Comparison of ENCODE assay signal across 19 mouse cellular contexts in genomic region chr4:134985626-134986335, GRCm38 (mm10). TPM values are rescaled to one million over a fixed set of nuclear protein-coding genes. Genes with fewer than 3 reads are reported as not detected.
A peak's percentile ranks its signal among the peaks of the same experiment; 100 is the strongest.
DNase-seq lines count a peak whose midpoint lies in the region; ATAC-seq lines count a peak whose summit lies in the region.
"Had no signal": no experiment of that assay in that cellular context is flagged by ENCODE, and none has a peak within 500 bp of the region (broad histone marks: within the 10 kb centered on the region; RNA-seq: fewer than 3 reads in every experiment).

No protein-coding gene starts in this region.

- no peak overlapping the region for H3K9ac ChIP-seq in liver, embryonic 16.5 days (ENCODE audit: low read depth, low read length)
- no peak overlapping the region for H3K9ac ChIP-seq in liver, embryonic 11.5 days (ENCODE audit: low read depth, low read length)
- H3K9ac ChIP-seq: forebrain, embryonic 13.5 days; hindbrain, embryonic 15.5 days; neural tube, embryonic 12.5 days had no signal

- DNase-seq in cerebellum, postnatal 4 days (ENCODE audit: low spot score in 2 of 2), result no peak
- no peak for DNase-seq in liver, embryonic 11.5 days (ENCODE audit: low spot score)
- DNase-seq in cerebellum, postnatal 10 days, result peak; percentile 72 to 78
- DNase-seq in retina, postnatal 1 day, result peak; percentile 54
- DNase-seq in ovary, postnatal 36 days (ENCODE audit: low spot score), result no peak
- DNase-seq in adrenal gland, postnatal 36 days, result no peak
- DNase-seq: embryo, embryonic 11 days; kidney, adult 11 months; kidney, postnatal 4 days; lung, adult 2 months; lung, postnatal 4 days; thymus, postnatal 25 days had no signal

- peaks cover 25% of the 10 kb centered on the region for H3K4me1 ChIP-seq in liver, embryonic 16.5 days (ENCODE audit: control insufficient read depth, low read depth, low read length)
- H3K4me1 ChIP-seq in liver, embryonic 11.5 days (replicated peaks; ENCODE audit: control insufficient read depth, insufficient read depth, low read length), result peaks cover 21% of the 10 kb centered on the region
- H3K4me1 ChIP-seq: hindbrain, embryonic 15.5 days had no signal

- 76% methylated on average over 11 of the region's 11 CpGs for WGBS in liver, embryonic 16.5 days (ENCODE audit: insufficient replicate concordance)
- WGBS in liver, embryonic 11.5 days, result 84% methylated on average over 11 of the region's 11 CpGs

- H3K27me3 ChIP-seq in liver, embryonic 16.5 days (ENCODE audit: control insufficient read depth, insufficient read depth, low read depth, low read length), result no peaks in the 10 kb centered on the region
- H3K27me3 ChIP-seq in liver, embryonic 11.5 days (replicated peaks; ENCODE audit: control insufficient read depth, insufficient read depth, low read length), result 0 out of 2 replicates have a peak, but pooled peaks cover under 1% of the 10 kb centered on the region
- H3K27me3 ChIP-seq: forebrain, embryonic 13.5 days; hindbrain, embryonic 15.5 days; neural tube, embryonic 12.5 days had no signal

- no peaks in the 10 kb centered on the region for H3K36me3 ChIP-seq in liver, embryonic 16.5 days (ENCODE audit: control insufficient read depth, insufficient read depth)
- no peaks in the 10 kb centered on the region for H3K36me3 ChIP-seq in liver, embryonic 11.5 days (ENCODE audit: control insufficient read depth, insufficient read depth, low read length)
- H3K36me3 ChIP-seq: hindbrain, embryonic 15.5 days; neural tube, embryonic 12.5 days had no signal

- peaks cover 3% of the 10 kb centered on the region for H3K9me3 ChIP-seq in liver, embryonic 16.5 days (replicated peaks; ENCODE audit: control insufficient read depth, low read length)
- no peaks in the 10 kb centered on the region for H3K9me3 ChIP-seq in liver, embryonic 11.5 days (ENCODE audit: control insufficient read depth, low read length)
- H3K9me3 ChIP-seq: forebrain, embryonic 13.5 days; hindbrain, embryonic 15.5 days; neural tube, embryonic 12.5 days had no signal

- H3K4me3 ChIP-seq in liver, embryonic 16.5 days (ENCODE audit: low read depth, low read length), result no peak overlapping the region
- no peak overlapping the region for H3K4me3 ChIP-seq in liver, embryonic 11.5 days (ENCODE audit: low read depth, low read length)
- H3K4me3 ChIP-seq: forebrain, embryonic 13.5 days; heart, adult 2 months; hindbrain, embryonic 15.5 days; neural tube, embryonic 12.5 days had no signal

- peak overlapping the region; percentile 43; the same call in 1 of the 2 replicates for H3K27ac ChIP-seq in liver, embryonic 16.5 days (ENCODE audit: low read length)
- no peak overlapping the region for H3K27ac ChIP-seq in liver, embryonic 11.5 days (ENCODE audit: low read depth, low read length)
- H3K27ac ChIP-seq: forebrain, embryonic 13.5 days; heart, adult 2 months; hindbrain, embryonic 15.5 days; neural tube, embryonic 12.5 days had no signal

- H3K4me2 ChIP-seq in liver, embryonic 16.5 days (ENCODE audit: low read depth, low read length), result no peak overlapping the region
- no peak overlapping the region for H3K4me2 ChIP-seq in liver, embryonic 11.5 days
- H3K4me2 ChIP-seq: forebrain, embryonic 13.5 days; hindbrain, embryonic 15.5 days; midbrain, embryonic 11.5 days; neural tube, embryonic 12.5 days had no signal

- peak; percentile 40; the same call in 1 of the 2 replicates for ATAC-seq in cerebellum, adult (ENCODE audit: insufficient number of reproducible peaks, low FRiP score, low TSS enrichment)
- no peak for ATAC-seq in liver, embryonic 16.5 days (ENCODE audit: low read depth)
- no peak for ATAC-seq in liver, embryonic 11.5 days (replicated peaks; ENCODE audit: low FRiP score)
- ATAC-seq: forebrain, embryonic 13.5 days had no signal

RNA-seq across cellular contexts. Expression of gene Syf2, which starts 55.1 kb away (rescaled TPM):
- 43.9 and 47.8 TPM in 2 replicates for polyA plus RNA-seq in liver, embryonic 16.5 days (2015; fragmentation: Nextera tagmentation; extraction: Ambion mirVana)
- 83.9 and 89.4 TPM in 2 replicates for polyA plus RNA-seq in liver, embryonic 11.5 days (2014; fragmentation: Nextera tagmentation; extraction: Ambion mirVana)
- 100 to 1,000 TPM in 1 of 2 experiments, 10 to 100 TPM in 1; 84.2 to 102 TPM for total RNA-seq in adrenal gland, postnatal 36 days (2021)

Comparison
In these comparisons a context has a peak if more than half of its experiments do, and no peak if none do; other contexts are left out.
1. DNase-seq: peak in cerebellum, postnatal 10 days (2 of 2) and retina, postnatal 1 day (single experiment); none in cerebellum, postnatal 4 days (0 of 2), liver, embryonic 11.5 days (single experiment), ovary, postnatal 36 days (single experiment) and adrenal gland, postnatal 36 days (0 of 2).